Mouse (Mus musculus): Measurements from ENCODE around the gene Nfatc2ip.

GRCm38 (mm10) chr7:126435801-126436200 lies 39.3 kb upstream of the Nfatc2ip start:
- no peak for TF ChIP-seq CTCF (IDR thresholded peaks at IDR 0.05; ENCODE audit: low read depth)
- TF ChIP-seq EP300 (IDR thresholded peaks at IDR 0.05; ENCODE audit: low read depth), result no peak

All from liver, embryonic 14.5 days (tissue).